Mouse (Mus musculus): ENCODE data around the gene Dcaf6.

The Dcaf6 gene

GRCm38 (mm10) chr1:165460360-165460800 lies at the start of gene Dcaf6, which contains the start of gene Mpc2:
Gene Dcaf6, minus strand, starts transcription at chr1:165460475.
Gene Mpc2, plus strand, starts transcription at chr1:165460637.
- peak; percentile 100 for DNase-seq (ENCODE audit: low spot score)

- DNase-seq (ENCODE audit: low spot score), result no peak
These were observed 46.0 kb upstream of the Dcaf6 start for GRCm38 (mm10) chr1:165506303-165506702.

DNA sequence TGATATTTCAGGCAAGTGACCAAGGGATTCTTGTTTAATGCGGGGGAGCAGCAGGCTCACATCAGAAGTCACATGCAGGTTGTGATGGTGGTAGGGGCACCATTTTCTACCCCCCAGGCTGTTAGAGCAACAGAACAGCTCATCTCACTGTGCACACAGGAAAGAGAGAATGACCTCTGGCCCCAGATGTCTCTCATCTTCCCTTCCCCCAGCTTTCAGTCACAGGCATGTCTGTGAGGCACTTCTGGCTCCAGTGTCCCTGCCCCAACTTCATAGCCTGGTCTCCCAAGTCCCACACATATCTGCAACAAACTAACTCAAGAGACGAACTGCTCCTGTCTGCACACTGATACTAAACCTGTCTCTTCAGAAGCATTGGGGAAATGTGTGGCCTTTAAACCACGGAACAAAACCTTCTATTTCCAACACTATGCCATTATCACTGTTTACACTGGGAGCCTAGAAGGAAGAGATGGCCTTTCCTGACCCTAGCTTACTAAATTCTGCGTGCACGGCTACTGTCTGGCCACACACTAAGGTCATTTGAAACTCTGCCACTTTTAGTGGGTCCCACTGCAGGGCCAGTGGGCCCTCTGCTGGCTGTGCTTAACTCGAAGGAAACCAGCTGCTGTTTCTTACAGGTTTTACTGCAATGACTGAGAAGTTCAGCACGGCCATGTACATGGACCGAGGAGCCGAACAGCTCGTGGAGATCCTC lies 43.2 kb upstream of the Dcaf6 start:
- DNase-seq (ENCODE audit: low spot score), result no peak

DNA sequence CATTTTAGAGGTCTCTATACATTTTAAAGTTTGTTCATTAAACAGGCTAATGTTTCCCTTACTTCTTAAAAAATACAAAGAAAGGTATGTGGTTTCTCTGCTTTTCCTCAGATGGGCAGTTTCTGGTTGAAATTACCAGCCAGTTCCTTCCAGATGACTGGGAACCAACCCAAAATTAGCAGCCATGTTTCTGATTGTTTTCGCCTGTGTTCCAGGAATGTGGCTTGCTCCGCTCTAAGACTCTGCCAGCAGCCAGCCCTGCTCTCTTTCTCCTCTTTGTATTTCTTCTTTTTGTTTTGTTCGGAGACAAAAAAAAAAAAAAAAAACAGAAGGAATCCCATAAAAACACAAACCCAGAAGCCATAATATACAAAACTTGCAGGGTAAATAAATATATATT lies 38.6 kb upstream of the Dcaf6 start:
- no peak for DNase-seq (ENCODE audit: low spot score)

GRCm38 (mm10) chr1:165489197-165489596 lies 28.9 kb upstream of the Dcaf6 start:
- DNase-seq (ENCODE audit: low spot score), result no peak

DNA sequence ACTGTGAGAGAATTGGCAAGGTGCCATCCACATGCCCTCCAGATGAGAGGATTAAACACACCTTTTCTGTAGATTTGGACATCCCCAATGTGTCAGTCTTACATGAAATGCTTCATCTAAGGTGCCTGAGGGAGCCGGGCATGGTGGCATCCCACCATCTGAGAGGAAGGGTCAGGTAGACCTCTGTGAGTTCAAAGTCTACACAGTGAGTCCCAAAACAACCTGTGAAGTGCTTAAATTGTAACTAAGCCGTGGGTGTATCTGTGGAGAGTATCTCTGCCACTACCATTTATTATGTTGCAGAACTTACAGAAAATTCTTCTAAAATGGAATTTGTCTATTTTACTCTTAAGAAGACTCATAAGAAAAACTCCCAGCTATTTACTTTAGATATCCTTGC lies 25.8 kb upstream of the Dcaf6 start:
- no peak for DNase-seq (ENCODE audit: low spot score)

GRCm38 (mm10) chr1:165484688-165485233 lies 24.5 kb upstream of the Dcaf6 start, which contains the start of gene Adcy10:
Gene Adcy10, plus strand, starts transcription at chr1:165485183.
- no peak for DNase-seq (ENCODE audit: low spot score)

- DNase-seq (ENCODE audit: low spot score), result no peak
These were observed 11.2 kb upstream of the Dcaf6 start for GRCm38 (mm10) chr1:165471490-165471889.

GRCm38 (mm10) chr1:165469717-165470116 lies 9.4 kb upstream of the Dcaf6 start:
- DNase-seq (ENCODE audit: low spot score), result no peak

DNA sequence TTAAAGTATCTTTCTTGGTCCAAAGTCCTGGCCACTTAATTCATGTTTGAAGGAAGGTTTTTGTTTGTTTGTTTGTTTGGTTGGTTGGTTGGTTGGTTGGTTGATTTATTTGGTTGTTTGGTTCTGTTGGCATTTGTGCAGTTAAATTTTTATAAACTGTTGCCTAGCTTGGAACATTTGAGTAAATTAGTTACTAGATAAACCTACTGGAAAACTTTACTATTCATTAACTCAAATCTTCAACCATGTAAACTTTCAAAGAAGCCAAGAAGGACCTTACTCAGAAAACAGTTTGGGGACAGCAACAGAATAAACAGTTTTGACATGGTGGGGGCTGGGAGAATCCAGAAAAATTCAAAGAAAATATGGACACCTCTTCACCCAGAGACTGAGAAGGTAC lies 8.7 kb upstream of the Dcaf6 start:
- no peak for DNase-seq (ENCODE audit: low spot score)

- DNase-seq (ENCODE audit: low spot score), result no peak
These were observed 4.3 kb upstream of the Dcaf6 start for GRCm38 (mm10) chr1:165464574-165464973.

- DNase-seq (ENCODE audit: low spot score), result no peak
These were observed 2.6 kb upstream of the Dcaf6 start for GRCm38 (mm10) chr1:165462861-165463260.

DNA sequence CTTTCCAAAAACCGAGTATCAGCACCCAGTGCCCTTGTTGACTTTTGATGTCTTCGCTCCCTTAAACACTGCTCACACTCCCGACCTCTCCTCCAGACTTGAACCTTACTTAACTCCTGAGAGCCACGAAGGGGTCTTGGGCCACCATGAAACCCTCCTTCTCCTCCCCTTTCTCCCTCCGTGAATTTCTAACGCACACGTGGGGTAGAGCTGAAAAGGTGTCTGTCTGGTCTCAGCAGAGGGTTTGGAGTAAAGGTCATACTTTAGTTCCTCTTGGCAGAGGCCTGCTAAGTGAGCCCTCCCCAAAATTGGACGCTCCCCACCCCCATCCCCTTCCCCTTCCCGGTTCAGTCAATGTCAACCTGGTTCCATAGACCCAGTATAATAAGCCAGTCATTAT lies 1.4 kb upstream of the Dcaf6 start:
- no peak for DNase-seq (ENCODE audit: low spot score)

DNA sequence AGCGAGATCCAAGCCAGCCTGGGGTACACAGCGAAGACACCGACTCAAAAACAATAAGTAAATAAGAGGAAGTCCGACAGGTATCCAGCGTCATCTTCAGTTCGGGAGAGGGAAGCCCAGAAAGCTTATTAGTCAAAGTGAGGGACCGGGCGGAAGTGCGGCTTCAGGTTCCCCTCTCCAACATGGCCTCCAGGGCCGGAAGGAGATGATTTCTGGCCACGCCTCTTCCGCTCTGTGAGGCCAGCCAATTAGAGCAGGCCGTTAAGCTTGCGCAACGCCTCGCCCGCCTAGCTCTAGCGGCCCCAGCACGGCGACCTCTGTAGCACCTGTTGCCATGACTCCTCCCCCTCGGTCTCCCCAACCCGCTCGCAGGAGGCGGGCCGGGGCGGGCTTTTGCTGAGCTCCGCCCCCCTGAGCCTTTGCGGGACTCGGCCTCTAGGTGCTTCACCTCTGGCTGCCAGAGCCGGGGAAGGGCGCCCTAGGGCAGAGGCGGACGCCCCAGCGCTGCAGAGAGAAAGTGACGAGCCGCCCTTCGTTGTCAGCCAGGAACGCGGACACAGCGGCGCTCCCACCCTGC lies 614 bp upstream of the Dcaf6 start:
- DNase-seq (ENCODE audit: low spot score), result peak; percentile 97

DNA sequence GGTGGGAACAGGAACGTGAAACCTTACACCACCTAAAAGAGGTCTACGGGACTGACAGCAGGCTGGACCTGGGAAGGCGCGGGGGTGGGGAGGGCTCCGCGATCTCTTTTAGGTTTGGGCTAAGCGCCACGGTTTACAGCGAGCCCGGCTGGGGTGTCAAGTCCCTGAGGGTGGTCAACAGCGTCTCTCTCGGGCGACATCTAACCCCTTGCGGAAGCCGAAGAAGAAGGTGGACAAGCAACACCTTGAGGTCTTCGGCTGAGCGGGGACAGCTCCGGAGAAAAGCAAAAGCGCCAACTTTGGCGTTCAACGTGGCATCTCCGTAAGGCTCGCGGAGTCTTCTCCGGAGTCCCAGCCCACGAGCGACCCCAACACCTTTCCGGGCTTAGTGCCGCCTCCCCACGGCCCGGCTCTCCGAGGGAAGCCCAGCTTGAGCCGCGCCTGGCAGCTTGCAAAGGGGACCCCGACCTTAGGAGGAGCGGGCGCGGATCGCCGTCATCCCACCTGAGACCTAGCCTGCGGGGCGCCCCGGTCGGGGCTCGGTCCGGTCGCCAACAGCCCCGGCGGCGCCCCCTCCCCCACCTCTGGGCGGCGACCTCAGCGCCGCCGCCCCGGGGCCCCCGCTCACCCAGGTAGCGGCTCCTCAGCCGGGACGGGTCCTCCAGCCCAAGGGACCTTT lies 633 bp downstream of the Dcaf6 start:
- DNase-seq (ENCODE audit: low spot score), result peak; percentile 44

- DNase-seq (ENCODE audit: low spot score), result no peak
These were observed 1.2 kb downstream of the Dcaf6 start for GRCm38 (mm10) chr1:165459041-165459502.

DNA sequence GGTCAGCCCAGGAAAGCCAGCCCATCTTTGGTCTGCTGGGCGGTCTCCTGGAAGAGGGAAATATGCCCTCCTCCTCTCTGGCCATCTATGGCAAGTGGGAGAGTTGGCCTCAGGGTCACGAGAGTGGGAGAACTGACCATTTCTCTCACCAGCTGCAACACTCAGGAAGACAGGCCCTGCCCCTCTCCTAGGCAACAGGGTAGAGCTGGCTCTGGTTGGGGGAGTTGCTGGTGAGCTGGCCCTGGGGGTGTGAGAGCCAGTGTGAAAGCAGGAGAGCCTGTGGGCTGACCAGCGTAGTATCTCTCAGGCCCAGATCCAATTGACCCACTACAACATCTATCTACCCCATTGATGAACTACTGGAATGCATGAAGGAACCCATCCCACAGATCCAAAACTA lies 18.6 kb downstream of the Dcaf6 start:
- no peak for DNase-seq (ENCODE audit: low spot score)

GRCm38 (mm10) chr1:165441201-165441600 lies 19.1 kb downstream of the Dcaf6 start:
- no peak for DNase-seq (ENCODE audit: low spot score)

GRCm38 (mm10) chr1:165440788-165441187 lies 19.5 kb downstream of the Dcaf6 start:
- DNase-seq (ENCODE audit: low spot score), result no peak

GRCm38 (mm10) chr1:165438289-165439021 lies 21.8 kb downstream of the Dcaf6 start:
- DNase-seq (ENCODE audit: low spot score), result no peak

- no peak for DNase-seq (ENCODE audit: low spot score)
These were observed 27.4 kb downstream of the Dcaf6 start for GRCm38 (mm10) chr1:165432883-165433282.

GRCm38 (mm10) chr1:165426254-165426653 lies 34.0 kb downstream of the Dcaf6 start:
- DNase-seq (ENCODE audit: low spot score), result no peak

Data from urinary bladder, postnatal 25 days (tissue).